Mouse (Mus musculus) heart, adult 2 months (tissue): ENCODE measurements around the gene Rprd1b. TPM values are rescaled to one million over a fixed set of nuclear protein-coding genes. Genes with fewer than 3 reads are reported as not detected.

Source experiments
- DNase-seq, 2 experiments: peaks; one replicate each; pipeline ENCODE4 v3.0.0; 2021
- H3K27ac ChIP-seq: fragments of 200-600 bp; 2 replicates; pipeline ENCODE4 v1.8.1; 2022
- H3K27me3 ChIP-seq: fragments of 200-500 bp; 2 replicates; pipeline ENCODE4 v1.6.1; 2012; ENCODE audit warnings: mild to moderate bottlenecking, low read length, inconsistent platforms, mixed read lengths; ENCODE audit not compliant: control insufficient read depth, insufficient read depth
- H3K36me3 ChIP-seq: fragments of 200-500 bp; 2 replicates; pipeline ENCODE4 v1.6.1; 2012; ENCODE audit warnings: low read length, inconsistent platforms; ENCODE audit not compliant: control insufficient read depth, insufficient read depth
- H3K4me1 ChIP-seq: fragments of 200-500 bp; 2 replicates; pipeline ENCODE4 v1.6.1; 2011; ENCODE audit warnings: low read length; ENCODE audit not compliant: control insufficient read depth, insufficient read depth
- H3K4me3 ChIP-seq: fragments of 200-600 bp; 2 replicates; pipeline ENCODE4 v1.8.1; 2022
- H3K79me2 ChIP-seq: fragments of 200-500 bp; replicated peaks from 2 replicates; pipeline ENCODE4 v1.6.1; 2012; ENCODE audit warnings: mild to moderate bottlenecking, inconsistent platforms, low read length, moderate library complexity, mixed read lengths; ENCODE audit not compliant: control insufficient read depth, insufficient read depth
- H3K9ac ChIP-seq: fragments of 200-500 bp; 2 replicates; pipeline ENCODE4 v1.6.1; 2012; ENCODE audit warnings: low read depth, mild to moderate bottlenecking, control low read depth, inconsistent platforms, low read length, mixed read lengths
- CTCF ChIP-seq: fragments of 200-600 bp; IDR thresholded peaks from 2 replicates; pipeline ENCODE4 v1.8.1; 2022; ENCODE audit warnings: antibody characterized with exemption, mild to moderate bottlenecking, moderate library complexity
- EP300 ChIP-seq: fragments of 200-500 bp; IDR thresholded peaks from 2 replicates; pipeline ENCODE4 v1.6.1; 2011; ENCODE audit warnings: low read depth, low read length, control low read depth; ENCODE audit not compliant: insufficient read depth
- POLR2A ChIP-seq: fragments of 200-500 bp; IDR thresholded peaks from 2 replicates; pipeline ENCODE4 v1.6.1; 2011; ENCODE audit warnings: mild to moderate bottlenecking, low read depth, low read length, control low read depth; ENCODE audit not compliant: insufficient read depth
- WGBS: fragments of 180-500 bp; shearing (Covaris S2); methylation state at CpG from one replicate; pipeline ENCODE4 v1.1.7; 2018; 5-methylcytosine and 5-hydroxymethylcytosine counted together
- intact Hi-C: fragments of 180-260 bp; cut with DNase I; formaldehyde crosslinking; loops from one replicate; pipeline ENCODE4 v1.15.1; 2025
- polyA plus RNA-seq: library from polyadenylated mRNA; depleted of rRNA; stranded (reverse); fragments of >200 nt; gene quantifications from 2 replicates; pipeline ENCODE4 v1.2.3, GENCODE M21; 2012
- total RNA-seq, 2 experiments: library from RNA; stranded (reverse); gene quantifications; 2 replicates each; pipeline ENCODE4 v1.2.3; 2021

Gene Rprd1b
- total and polyA plus RNA-seq, 3 experiments = 15.9 to 33.5 (median 32.9) TPM

DNA sequence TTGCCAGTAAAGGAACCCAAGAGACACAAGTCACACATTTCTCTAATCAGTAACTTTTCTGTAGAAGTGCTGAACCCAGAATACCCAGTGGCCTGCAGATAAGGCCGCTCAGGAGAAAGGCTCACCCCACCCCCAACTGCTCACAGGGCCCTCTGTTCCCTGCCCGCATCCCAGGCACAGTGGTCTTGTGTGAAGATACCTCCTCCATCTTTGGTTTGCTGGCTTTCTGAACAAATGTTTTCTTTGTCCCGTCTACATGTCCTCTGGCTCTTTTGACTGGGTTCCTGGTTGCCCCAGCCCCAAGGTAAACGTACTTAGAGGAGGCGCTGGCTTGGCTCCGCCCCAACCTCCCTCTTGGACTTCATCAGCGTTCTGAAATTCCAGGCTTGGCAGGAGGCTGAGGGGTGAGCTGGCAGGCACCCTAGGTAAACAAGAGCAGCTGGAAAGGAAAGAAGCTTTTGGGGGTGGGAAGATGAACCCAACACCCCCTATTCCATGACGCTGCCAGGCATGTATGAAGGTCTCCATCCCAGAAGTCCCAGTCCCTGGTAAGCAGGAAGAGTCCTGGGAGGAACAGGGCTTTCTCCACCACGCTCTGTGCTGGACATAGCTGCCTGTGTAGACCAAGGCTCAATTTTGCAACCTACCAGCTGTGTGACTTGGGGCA, 85.4 kb downstream of the Rprd1b start:
- intact Hi-C loops = no loop called here
- no peaks in the 10 kb centered on the region; the same call in 1 of the 2 replicates for H3K36me3 ChIP-seq
- peak overlapping the region; percentile 79 for H3K27ac ChIP-seq
- H3K27me3 ChIP-seq = no peaks in the 10 kb centered on the region
- 15% methylated on average over 9 of the region's 9 CpGs for WGBS
- TF ChIP-seq EP300 (peak; percentile 81), CTCF (no peak), POLR2A (0 out of 2 replicates have a peak, but pooled peaks have one; percentile 16)
- peaks cover 23% of the 10 kb centered on the region for H3K4me1 ChIP-seq
- H3K4me3 ChIP-seq = no peak overlapping the region
- no peaks in the 10 kb centered on the region for H3K79me2 ChIP-seq
- peak overlapping the region; percentile 51 for H3K9ac ChIP-seq
- DNase-seq = peak; percentile 81 to 87

DNA sequence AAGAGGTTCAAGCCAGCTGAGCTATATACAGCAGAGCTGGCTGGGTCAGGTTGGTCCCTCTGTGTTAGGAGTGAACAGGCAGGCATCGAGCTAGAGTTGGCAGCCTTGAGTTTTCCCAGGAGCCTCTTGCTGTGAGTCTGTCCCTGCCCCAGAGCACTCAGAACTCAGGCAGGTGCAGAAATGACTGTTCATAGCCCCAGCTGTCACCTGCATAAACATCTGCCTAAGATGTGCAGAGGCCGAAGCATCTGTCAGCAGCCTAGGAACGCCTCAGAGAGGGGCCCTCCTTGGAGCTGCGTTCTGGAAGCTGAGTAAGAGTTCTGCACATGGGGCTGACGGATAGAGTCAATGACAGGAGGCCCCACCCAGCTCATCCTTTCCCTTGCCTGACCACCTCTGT, 86.6 kb downstream of the Rprd1b start:
- intact Hi-C loops = no loop called here
- Histone ChIP-seq H3K4me1 (peaks cover 19% of the 10 kb centered on the region), H3K27me3 (no peaks in the 10 kb centered on the region), H3K79me2 (no peaks in the 10 kb centered on the region), H3K4me3 (no peak overlapping the region), H3K36me3 (no peaks in the 10 kb centered on the region; the same call in 1 of the 2 replicates), H3K27ac (peak overlapping the region; percentile 79; the same call in 1 of the 2 replicates), H3K9ac (no peak overlapping the region)
- no peak for DNase-seq
- no peak for TF ChIP-seq CTCF
- TF ChIP-seq EP300 = no peak
- TF ChIP-seq POLR2A = no peak
- WGBS = 42% methylated on average over 5 of the region's 5 CpGs

DNA sequence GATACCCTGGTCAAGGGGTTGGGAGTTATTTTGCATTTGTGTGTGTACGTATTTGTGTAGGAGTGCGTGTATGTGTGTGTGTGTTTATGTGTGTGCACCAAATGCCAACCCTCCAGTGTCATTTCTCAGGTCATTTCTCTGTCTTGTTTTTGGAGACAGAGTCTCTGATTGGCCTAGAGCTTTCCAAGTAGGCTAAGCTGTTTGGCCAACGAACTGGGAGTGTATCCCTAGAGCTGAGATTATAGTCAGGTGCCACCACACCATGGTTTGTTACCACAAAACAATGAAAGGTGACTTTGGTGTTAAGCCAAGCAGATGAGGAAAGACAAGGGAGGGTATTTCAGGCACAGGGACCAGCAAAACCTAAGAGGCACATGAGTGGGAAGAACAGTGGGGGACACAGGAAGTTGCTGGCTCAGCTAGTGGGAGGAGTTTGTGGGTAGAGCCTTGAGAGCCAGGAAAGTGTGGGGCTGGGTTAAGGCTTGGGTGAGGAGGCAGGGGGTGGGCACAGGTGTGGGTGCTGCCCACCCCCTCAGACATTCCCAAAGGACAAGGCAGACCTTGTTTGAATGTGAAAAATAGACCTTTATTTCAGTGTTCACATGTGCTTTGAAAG, 87.6 kb downstream of the Rprd1b start:
- H3K27me3 ChIP-seq = no peaks in the 10 kb centered on the region
- no peak overlapping the region for H3K4me3 ChIP-seq
- no peak for DNase-seq
- H3K79me2 ChIP-seq = no peaks in the 10 kb centered on the region
- intact Hi-C loops = no loop called here
- H3K4me1 ChIP-seq = peaks cover 19% of the 10 kb centered on the region
- H3K27ac ChIP-seq = peak overlapping the region; percentile 41
- TF ChIP-seq CTCF = no peak
- no peak for TF ChIP-seq EP300
- TF ChIP-seq POLR2A = no peak
- no peak overlapping the region for H3K9ac ChIP-seq
- H3K36me3 ChIP-seq = no peaks in the 10 kb centered on the region; the same call in 1 of the 2 replicates
- 78% methylated on average over 3 of the region's 3 CpGs for WGBS

DNA sequence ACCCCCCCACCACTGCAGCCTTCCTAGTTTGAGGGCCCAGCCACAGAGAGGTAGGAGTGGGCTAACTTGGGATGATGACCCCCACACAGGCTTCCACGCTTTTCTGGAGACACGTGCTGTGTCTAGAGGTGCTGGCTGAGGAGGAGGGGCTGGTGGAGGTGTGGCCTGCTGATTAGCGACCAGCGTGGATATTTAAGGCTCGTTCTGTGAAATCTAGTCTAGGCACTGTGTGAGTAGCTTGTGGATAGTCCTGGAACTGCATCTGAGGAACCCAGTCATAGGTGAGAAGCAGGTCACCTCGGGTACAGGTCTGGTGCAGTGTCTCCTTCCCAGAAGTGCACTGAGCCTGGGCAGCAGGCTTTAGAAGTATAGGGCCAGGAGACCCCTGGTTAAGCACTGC, 88.4 kb downstream of the Rprd1b start:
- Histone ChIP-seq H3K36me3 (peaks cover 3% of the 10 kb centered on the region), H3K4me3 (no peak overlapping the region), H3K4me1 (peaks cover 25% of the 10 kb centered on the region), H3K27me3 (no peaks in the 10 kb centered on the region), H3K79me2 (no peaks in the 10 kb centered on the region), H3K27ac (no peak overlapping the region; the same call in 1 of the 2 replicates), H3K9ac (no peak overlapping the region)
- intact Hi-C loops = no loop called here
- TF ChIP-seq EP300 = no peak
- TF ChIP-seq CTCF = no peak
- TF ChIP-seq POLR2A = no peak
- 51% methylated on average over 6 of the region's 6 CpGs for WGBS
- DNase-seq = no peak

DNA sequence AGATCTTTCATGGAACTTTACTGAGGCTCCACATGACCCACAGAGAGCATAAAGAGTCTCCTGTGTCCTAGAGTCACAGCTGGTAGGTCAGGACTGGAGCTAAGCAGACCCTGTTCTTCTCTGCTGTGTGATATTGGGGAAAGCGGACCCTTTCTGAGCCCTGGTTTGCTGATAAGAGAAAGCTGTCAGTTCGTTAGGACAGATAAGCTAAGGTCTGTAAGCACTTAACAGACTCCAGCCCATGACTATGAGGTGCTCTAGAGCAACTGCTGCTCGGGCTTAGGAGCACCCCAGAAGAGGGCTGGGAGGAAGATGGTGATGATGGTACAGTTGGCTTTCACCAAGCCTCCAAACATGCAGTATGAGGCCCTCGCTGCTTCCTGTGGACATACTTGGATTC, 90.8 kb downstream of the Rprd1b start:
- TF ChIP-seq CTCF = no peak
- no peak for TF ChIP-seq EP300
- TF ChIP-seq POLR2A = no peak
- no peak for DNase-seq
- WGBS = 84% methylated on average over 4 of the region's 4 CpGs
- Histone ChIP-seq H3K36me3 (peaks cover 13% of the 10 kb centered on the region), H3K27me3 (no peaks in the 10 kb centered on the region), H3K9ac (no peak overlapping the region), H3K79me2 (no peaks in the 10 kb centered on the region), H3K4me1 (peaks cover 34% of the 10 kb centered on the region), H3K4me3 (no peak overlapping the region), H3K27ac (no peak overlapping the region)
- intact Hi-C loops = no loop called here

DNA sequence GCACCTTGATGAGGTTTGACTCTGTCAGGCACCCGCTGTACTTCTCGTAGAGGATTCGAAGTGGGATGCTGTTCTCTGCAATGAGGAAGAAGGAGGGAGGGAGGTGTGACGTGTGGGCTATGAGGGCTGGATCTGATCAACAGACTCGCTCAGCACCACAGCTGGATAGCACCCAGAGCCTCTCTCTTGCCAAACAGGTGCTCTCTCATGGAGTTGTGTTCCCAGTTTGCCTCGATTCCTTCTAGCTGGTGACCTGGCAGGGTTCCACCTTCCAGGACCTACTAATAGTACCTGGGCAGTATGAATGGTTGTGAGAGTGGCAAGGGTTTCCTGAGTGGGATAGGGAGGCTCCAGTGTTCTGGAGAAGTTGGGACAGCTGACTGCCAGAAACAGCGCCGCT, 91.9 kb downstream of the Rprd1b start:
- H3K9ac ChIP-seq = no peak overlapping the region
- TF ChIP-seq CTCF (no peak), POLR2A (no peak), EP300 (no peak)
- 81% methylated on average over 8 of the region's 8 CpGs for WGBS
- no peak for DNase-seq
- no peaks in the 10 kb centered on the region for H3K27me3 ChIP-seq
- H3K79me2 ChIP-seq = no peaks in the 10 kb centered on the region
- no peak overlapping the region for H3K27ac ChIP-seq
- H3K36me3 ChIP-seq = peaks cover 13% of the 10 kb centered on the region
- intact Hi-C loops = no loop called here
- H3K4me1 ChIP-seq = peaks cover 31% of the 10 kb centered on the region
- no peak overlapping the region for H3K4me3 ChIP-seq
